Comparison of ENCODE assay signal across 9 mouse cellular contexts in genomic region chr17:54298934-54299333, GRCm38 (mm10). TPM values are rescaled to one million over a fixed set of nuclear protein-coding genes. Genes with fewer than 3 reads are reported as not detected.
DNase-seq lines count a peak whose midpoint lies in the region; ATAC-seq and TF ChIP-seq lines count a peak whose summit lies in the region.
"Had no signal": no experiment of that assay in that cellular context is flagged by ENCODE, and none has a peak within 500 bp of the region (broad histone marks: within the 10 kb centered on the region; RNA-seq: fewer than 3 reads in every experiment).

Gene Slc5a7, minus strand, starts transcription at chr17:54299034.

- ATAC-seq in heart, embryonic 14.5 days (ENCODE audit: insufficient number of reproducible peaks, insufficient read depth, low FRiP score, low read depth): no peak
- ATAC-seq in hindbrain, embryonic 13.5 days (ENCODE audit: low FRiP score): 0 out of 2 replicates have a peak, but pooled peaks have one; percentile 5
- ATAC-seq in midbrain, embryonic 13.5 days: no peak

- no peaks in the 10 kb centered on the region for H3K27me3 ChIP-seq in heart, embryonic 14.5 days (ENCODE audit: control insufficient read depth, insufficient read depth, low read length)
- peaks cover 17% of the 10 kb centered on the region; the same call in 1 of the 2 replicates for H3K27me3 ChIP-seq in hindbrain, embryonic 13.5 days
- H3K27me3 ChIP-seq in midbrain, embryonic 13.5 days: peaks cover 37% of the 10 kb centered on the region

- no peak for TF ChIP-seq CTCF in bone marrow macrophage, adult 2 months (IDR thresholded peaks at IDR 0.05; ENCODE audit: low read depth, low read length)

- H3K9me3 ChIP-seq in heart, embryonic 14.5 days (ENCODE audit: control insufficient read depth, low read length): no peaks in the 10 kb centered on the region
- no peaks in the 10 kb centered on the region for H3K9me3 ChIP-seq in hindbrain, embryonic 13.5 days
- no peaks in the 10 kb centered on the region for H3K9me3 ChIP-seq in midbrain, embryonic 13.5 days

- DNase-seq in heart, adult 18-20 months: no peak
- no peak for DNase-seq in right cerebral cortex, postnatal 4 days
- no peak for DNase-seq in urinary bladder, postnatal 25 days (ENCODE audit: low spot score)
- no peak for DNase-seq in urinary bladder, adult 18-20 months (ENCODE audit: low spot score in 2 of 2)
- DNase-seq: thymus, postnatal 36 days had no signal

- peak within 1 kb of the TSS; percentile 46 to 47 for H3K4me3 ChIP-seq in heart, embryonic 14.5 days (ENCODE audit: control insufficient read depth in 1 of 2, insufficient read depth in 1 of 2, low read depth in 1 of 2, low read length in 2 of 2)
- peak within 1 kb of the TSS; percentile 3 for H3K4me3 ChIP-seq in bone marrow macrophage, adult 2 months (ENCODE audit: insufficient read depth, low read length)
- H3K4me3 ChIP-seq in hindbrain, embryonic 13.5 days: peak within 1 kb of the TSS; percentile 54
- peak within 1 kb of the TSS; percentile 51 for H3K4me3 ChIP-seq in midbrain, embryonic 13.5 days (replicated peaks)

- 54% methylated on average over 1 of the region's 1 CpGs for WGBS in heart, embryonic 14.5 days
- 61% methylated on average over 1 of the region's 1 CpGs for WGBS in hindbrain, embryonic 13.5 days
- WGBS in midbrain, embryonic 13.5 days: 58% methylated on average over 1 of the region's 1 CpGs

- H3K4me1 ChIP-seq in heart, embryonic 14.5 days (ENCODE audit: control insufficient read depth in 2 of 2, insufficient read depth in 2 of 2, low read length in 2 of 2): no peaks in the 10 kb centered on the region; a peak in 2 of 4 replicates
- no peaks in the 10 kb centered on the region for H3K4me1 ChIP-seq in bone marrow macrophage, adult 2 months (ENCODE audit: control insufficient read depth, insufficient read depth, low read length)
- H3K4me1 ChIP-seq in hindbrain, embryonic 13.5 days (replicated peaks): peaks cover 8% of the 10 kb centered on the region
- peaks cover 7% of the 10 kb centered on the region for H3K4me1 ChIP-seq in midbrain, embryonic 13.5 days (replicated peaks)

- peak within 1 kb of the TSS; percentile 94 for H3K4me2 ChIP-seq in heart, embryonic 14.5 days (ENCODE audit: low read length)
- H3K4me2 ChIP-seq in hindbrain, embryonic 13.5 days: peak within 1 kb of the TSS; percentile 93
- H3K4me2 ChIP-seq in midbrain, embryonic 13.5 days (replicated peaks): peak within 1 kb of the TSS; percentile 80

- H3K9ac ChIP-seq in heart, embryonic 14.5 days (ENCODE audit: low read length): peak within 1 kb of the TSS; percentile 69
- peak within 1 kb of the TSS; percentile 70 for H3K9ac ChIP-seq in hindbrain, embryonic 13.5 days
- H3K9ac ChIP-seq in midbrain, embryonic 13.5 days (replicated peaks): peak within 1 kb of the TSS; percentile 60

- no peaks in the 10 kb centered on the region for H3K36me3 ChIP-seq in heart, embryonic 14.5 days (ENCODE audit: control insufficient read depth, insufficient read depth, low read length)
- no peaks in the 10 kb centered on the region for H3K36me3 ChIP-seq in hindbrain, embryonic 13.5 days
- no peaks in the 10 kb centered on the region for H3K36me3 ChIP-seq in midbrain, embryonic 13.5 days

- no peak within 1 kb of the TSS for H3K27ac ChIP-seq in heart, embryonic 14.5 days (replicated peaks in 1 of 2; ENCODE audit: control insufficient read depth in 1 of 2, insufficient read depth in 1 of 2, low read depth in 2 of 2, low read length in 2 of 2)
- H3K27ac ChIP-seq in bone marrow macrophage, adult 2 months (ENCODE audit: insufficient read depth, low read depth, low read length): no peak within 1 kb of the TSS
- H3K27ac ChIP-seq in hindbrain, embryonic 13.5 days: no peak within 1 kb of the TSS
- no peak within 1 kb of the TSS for H3K27ac ChIP-seq in midbrain, embryonic 13.5 days

- no peak for TF ChIP-seq POLR2A in bone marrow macrophage, adult 2 months (IDR thresholded peaks at IDR 0.05; ENCODE audit: borderline replicate concordance, low read depth, low read length)

RNA-seq across cellular contexts. Expression of gene Slc5a7, which starts in this region (rescaled TPM):
- 0.93 and 1.2 TPM in 2 replicates for polyA plus RNA-seq in heart, embryonic 14.5 days (2014; fragmentation: Nextera tagmentation; extraction: Ambion mirVana)
- under 1 TPM in 1 of 2 experiments, not detected in 1; 0.07 TPM for total RNA-seq in heart, adult 18-20 months (2021)
- not detected in 2 replicates for polyA plus RNA-seq in bone marrow macrophage, adult 2 months (2012; ENCODE audit: insufficient read depth, insufficient read length, missing spikeins)
- polyA plus RNA-seq in hindbrain, embryonic 13.5 days (2015; fragmentation: Nextera tagmentation; extraction: Ambion mirVana): 5.4 and 6.2 TPM in 2 replicates
- polyA plus RNA-seq in midbrain, embryonic 13.5 days (2015; fragmentation: Nextera tagmentation; extraction: Ambion mirVana): 1.7 TPM in 2 replicates

Comparison
In these comparisons a context has a peak if more than half of its experiments do, and no peak if none do; other contexts are left out.
1. H3K4me3 ChIP-seq: peak in every context shown above with its lines; median percentile 54 in hindbrain, embryonic 13.5 days; 51 in midbrain, embryonic 13.5 days; 46 in heart, embryonic 14.5 days; 3 in bone marrow macrophage, adult 2 months.